Mouse (Mus musculus) liver, embryonic 14.5 days (tissue): Measurements from ENCODE around the gene Rpe. TPM values are rescaled to one million over a fixed set of nuclear protein-coding genes. Genes with fewer than 3 reads are reported as not detected.

Experiments used
- ATAC-seq: fragments of 200-750 bp; cut with Nextera tagmentation; 2 replicates; pipeline ENCODE4 v1.8.0; 2017; ENCODE audit warnings: moderate number of reproducible peaks, mild to moderate bottlenecking, moderate library complexity; ENCODE audit not compliant: insufficient read depth
- DNase-seq, 3 experiments: peaks; one replicate each; pipeline ENCODE4 v3.0.0-alpha.2; 2012 to 2013; ENCODE audit warnings: low read depth in 3 of 3, low spot score in 3 of 3
- H3K27ac ChIP-seq: fragments of 300-500 bp; sonication (generic); 2 replicates; pipeline ENCODE4 v1.5.1; 2014; ENCODE audit warnings: moderate library complexity, mild to moderate bottlenecking, control low read depth, inconsistent platforms
- H3K27me3 ChIP-seq: fragments of 300-500 bp; sonication (generic); 2 replicates; pipeline ENCODE4 v1.6.1; 2014; ENCODE audit warnings: mild to moderate bottlenecking, low read length, moderate library complexity; ENCODE audit not compliant: control insufficient read depth, insufficient read depth
- H3K36me3 ChIP-seq: fragments of 300-500 bp; sonication (generic); replicated peaks from 2 replicates; pipeline ENCODE4 v1.6.1; 2014; ENCODE audit warnings: low read depth; ENCODE audit not compliant: control insufficient read depth, insufficient read depth
- H3K4me1 ChIP-seq, 2 experiments: fragments of 200-500 bp in 1 of 2; fragments of 300-500 bp in 1 of 2; sonication (generic) in 1 of 2; replicated peaks; 2 replicates each; pipeline ENCODE4 v1.6.1; 2012 to 2014; ENCODE audit warnings: antibody characterized with exemption in 1 of 2, inconsistent platforms in 1 of 2, low read length in 1 of 2; ENCODE audit not compliant: control insufficient read depth in 2 of 2, insufficient read depth in 2 of 2
- H3K4me2 ChIP-seq: fragments of 300-500 bp; sonication (generic); 2 replicates; pipeline ENCODE4 v1.6.1; 2014; ENCODE audit warnings: low read depth, mild to moderate bottlenecking, control low read depth, moderate library complexity
- H3K4me3 ChIP-seq, 2 experiments: fragments of 200-500 bp in 1 of 2; fragments of 300-500 bp in 1 of 2; sonication (generic) in 1 of 2; 2 replicates each; pipeline ENCODE4 v1.5.1; 2012 to 2014; ENCODE audit warnings: low read depth in 2 of 2, low read length in 2 of 2, mild to moderate bottlenecking in 2 of 2, control low read depth in 1 of 2, inconsistent platforms in 1 of 2, moderate library complexity in 1 of 2; ENCODE audit not compliant: insufficient read depth in 1 of 2
- H3K9ac ChIP-seq: fragments of 300-500 bp; sonication (generic); replicated peaks from 2 replicates; pipeline ENCODE4 v1.6.1; 2014; ENCODE audit warnings: mild to moderate bottlenecking, control low read depth, moderate library complexity
- H3K9me3 ChIP-seq: fragments of 300-500 bp; sonication (generic); 2 replicates; pipeline ENCODE4 v1.6.1; 2016; ENCODE audit warnings: low read length, mixed read lengths; ENCODE audit not compliant: control insufficient read depth
- CTCF ChIP-seq: IDR thresholded peaks from 2 replicates; pipeline ENCODE4 v1.5.1; 2016; ENCODE audit warnings: antibody characterized with exemption, low read depth, control low read depth
- EP300 ChIP-seq: IDR thresholded peaks from 2 replicates; pipeline ENCODE4 v1.6.1; 2016; ENCODE audit warnings: antibody characterized with exemption, low read depth
- WGBS: fragments of 180-500 bp; shearing (Covaris S2); extraction: QIAGEN DNeasy Blood & Tissue Kit; methylation state at CpG from one replicate; pipeline ENCODE4 v1.1.7; 2014; ENCODE audit not compliant: insufficient replicate concordance; 5-methylcytosine and 5-hydroxymethylcytosine counted together
- polyA plus RNA-seq, 2 experiments: library from polyadenylated mRNA; depleted of rRNA in 1 of 2; stranded (reverse) in 1 of 2; unstranded in 1 of 2; fragments of >200 nt; fragmentation: Nextera tagmentation in 1 of 2; extraction: Ambion mirVana in 1 of 2; gene quantifications; 2 replicates each; pipeline versions ENCODE4 v1.2.1 to v1.2.3; 2012 to 2014

Gene Rpe
- polyA plus RNA-seq, 2 experiments = 11.5 to 27.4 TPM

- no peak overlapping the region for H3K9ac ChIP-seq
- H3K27ac ChIP-seq = no peak overlapping the region
- H3K4me1 ChIP-seq = no peaks in the 10 kb centered on the region
- no peaks in the 10 kb centered on the region for H3K27me3 ChIP-seq
- TF ChIP-seq EP300 (no peak), CTCF (no peak)
- no peak overlapping the region for H3K4me3 ChIP-seq
- no peaks in the 10 kb centered on the region for H3K9me3 ChIP-seq
- 85% methylated on average over 1 of the region's 1 CpGs for WGBS
- no peak overlapping the region for H3K4me2 ChIP-seq
- no peak for ATAC-seq
- H3K36me3 ChIP-seq = no peaks in the 10 kb centered on the region; the same call in 1 of the 2 replicates
- DNase-seq = no peak
These were observed 68.1 kb downstream of the Rpe start for GRCm38 (mm10) chr1:66768764-66769163.

Other genes starting within 250 kb of the Rpe start
- gene Unc80, start 232.5 kb upstream of the Rpe start, polyA plus RNA-seq (2012; rRNA removed) = 0.01 and 0.02 TPM in 2 replicates
- gene Unc80, start 232.5 kb upstream of the Rpe start, polyA plus RNA-seq (2014; fragmentation: Nextera tagmentation; extraction: Ambion mirVana) = 0.03 TPM in 1 of 2 replicates, not detected in the other
- 1.1 and 1.9 TPM in 2 replicates for gene Kansl1l, start 116.7 kb downstream of the Rpe start, polyA plus RNA-seq (2012; rRNA removed)
- gene Kansl1l, start 116.7 kb downstream of the Rpe start, polyA plus RNA-seq (2014; fragmentation: Nextera tagmentation; extraction: Ambion mirVana) = 1.9 and 2.5 TPM in 2 replicates
- gene Acadl, start 162.4 kb downstream of the Rpe start, polyA plus RNA-seq (2012; rRNA removed) = 15.5 and 34.8 TPM in 2 replicates
- 105 TPM in 2 replicates for gene Acadl, start 162.4 kb downstream of the Rpe start, polyA plus RNA-seq (2014; fragmentation: Nextera tagmentation; extraction: Ambion mirVana)
- 0.20 TPM in 1 of 2 replicates, not detected in the other for gene Myl1, start 244.6 kb downstream of the Rpe start, polyA plus RNA-seq (2012; rRNA removed)
- 0.55 TPM in 1 of 2 replicates, not detected in the other for gene Myl1, start 244.6 kb downstream of the Rpe start, polyA plus RNA-seq (2014; fragmentation: Nextera tagmentation; extraction: Ambion mirVana)